Mouse (Mus musculus) frontal cortex, adult 2 months (tissue): ENCODE data around the gene Chd6. TPM values are rescaled to one million over a fixed set of nuclear protein-coding genes. Genes with fewer than 3 reads are reported as not detected.
"Not testable (repeated sequence)": the region's sequence is repeated elsewhere in the genome, so short reads cannot be mapped to it uniquely, and the experiment has no call there.

Source experiments
- DNase-seq, 2 experiments: peaks; one replicate each; pipeline ENCODE4 v3.0.0; 2022; ENCODE audit warnings: low spot score in 1 of 2; ENCODE audit errors: extremely low spot score in 1 of 2
- polyA plus RNA-seq: library from polyadenylated mRNA; depleted of rRNA; stranded (reverse); fragments of >200 nt; gene quantifications from 2 replicates; pipeline ENCODE4 v1.2.3, GENCODE M21; 2012

Chd6 gene
- polyA plus RNA-seq, 1 experiment, result 30.4 TPM

GRCm38 (mm10) chr2:160992465-160992864 lies 116.4 kb downstream of the Chd6 start:
- no peak for DNase-seq

GRCm38 (mm10) chr2:160990339-160991070 lies 118.4 kb downstream of the Chd6 start:
- DNase-seq, result no peak

- DNase-seq, result no peak
Measured at GRCm38 (mm10) chr2:160987503-160987902, 121.4 kb downstream of the Chd6 start.

- DNase-seq, result peak in 1 of 2 experiments; percentile 54
Measured at GRCm38 (mm10) chr2:160982636-160983035, 126.2 kb downstream of the Chd6 start.

GRCm38 (mm10) chr2:160981791-160982190 lies 127.1 kb downstream of the Chd6 start:
- no peak for DNase-seq

- no peak for DNase-seq
Measured at GRCm38 (mm10) chr2:160978651-160979050, 130.2 kb downstream of the Chd6 start.

GRCm38 (mm10) chr2:160977248-160977647 lies 131.6 kb downstream of the Chd6 start:
- peak in 1 of 2 experiments; percentile 52 for DNase-seq

GRCm38 (mm10) chr2:160973648-160974215 lies 135.1 kb downstream of the Chd6 start:
- DNase-seq, result no peak

- no peak for DNase-seq
Measured at GRCm38 (mm10) chr2:160972103-160972792, 136.6 kb downstream of the Chd6 start.

GRCm38 (mm10) chr2:160962149-160962548 lies 146.7 kb downstream of the Chd6 start:
- no peak for DNase-seq

GRCm38 (mm10) chr2:160960956-160961646 lies 147.8 kb downstream of the Chd6 start:
- no peak for DNase-seq

- no peak for DNase-seq
Measured at GRCm38 (mm10) chr2:160959901-160960300, 149.0 kb downstream of the Chd6 start.

- DNase-seq, result peak in 1 of 2 experiments; percentile 50
Measured at GRCm38 (mm10) chr2:160958737-160959136, 150.1 kb downstream of the Chd6 start.

- not testable (repeated sequence) for DNase-seq
Measured at GRCm38 (mm10) chr2:160957801-160958200, 151.1 kb downstream of the Chd6 start.

GRCm38 (mm10) chr2:160957307-160957706 lies 151.6 kb downstream of the Chd6 start:
- not testable (repeated sequence) for DNase-seq

- DNase-seq, result peak; percentile 54 to 79
Measured at GRCm38 (mm10) chr2:160955331-160955730, 153.5 kb downstream of the Chd6 start.

GRCm38 (mm10) chr2:160954541-160954940 lies 154.3 kb downstream of the Chd6 start:
- DNase-seq, result no peak

GRCm38 (mm10) chr2:160953131-160953873 lies 155.6 kb downstream of the Chd6 start:
- no peak for DNase-seq

- no peak for DNase-seq
Measured at GRCm38 (mm10) chr2:160951595-160951994, 157.3 kb downstream of the Chd6 start.

- DNase-seq, result no peak
Measured at GRCm38 (mm10) chr2:160942443-160942842, 166.4 kb downstream of the Chd6 start.
